Mouse (Mus musculus) liver, embryonic 11.5 days (tissue): Measurements from ENCODE around the gene Nxnl1. TPM values are rescaled to one million over a fixed set of nuclear protein-coding genes. Genes with fewer than 3 reads are reported as not detected.

Source experiments
- ATAC-seq: fragments of 200-750 bp; cut with Nextera tagmentation; replicated peaks from 2 replicates; pipeline ENCODE4 v1.8.0; 2017; ENCODE audit warnings: moderate number of reproducible peaks, mild to moderate bottlenecking, moderate TSS enrichment, moderate library complexity; ENCODE audit not compliant: low FRiP score
- DNase-seq: peaks from one replicate; pipeline ENCODE4 v3.0.0-alpha.2; 2017; ENCODE audit warnings: low spot score
- H3K27ac ChIP-seq: fragments of 300-500 bp; sonication (generic); 2 replicates; pipeline ENCODE4 v1.5.1; 2014; ENCODE audit warnings: mild to moderate bottlenecking, low read depth, low read length, control low read depth
- H3K27me3 ChIP-seq: fragments of 300-500 bp; sonication (generic); replicated peaks from 2 replicates; pipeline ENCODE4 v1.6.1; 2014; ENCODE audit warnings: low read length, mixed read lengths; ENCODE audit not compliant: control insufficient read depth, insufficient read depth
- H3K36me3 ChIP-seq: fragments of 300-500 bp; sonication (generic); 2 replicates; pipeline ENCODE4 v1.6.1; 2014; ENCODE audit warnings: mild to moderate bottlenecking, low read length, moderate library complexity, mixed read lengths; ENCODE audit not compliant: control insufficient read depth, insufficient read depth
- H3K4me1 ChIP-seq: fragments of 300-500 bp; sonication (generic); replicated peaks from 2 replicates; pipeline ENCODE4 v1.6.1; 2014; ENCODE audit warnings: low read length, mixed read lengths; ENCODE audit not compliant: control insufficient read depth, insufficient read depth
- H3K4me2 ChIP-seq: fragments of 300-500 bp; sonication (generic); 2 replicates; pipeline ENCODE4 v1.6.1; 2014; ENCODE audit warnings: mild to moderate bottlenecking, control low read depth, moderate library complexity
- H3K4me3 ChIP-seq: fragments of 300-500 bp; sonication (generic); 2 replicates; pipeline ENCODE4 v1.5.1; 2014; ENCODE audit warnings: low read depth, low read length, control low read depth
- H3K9ac ChIP-seq: fragments of 300-500 bp; sonication (generic); 2 replicates; pipeline ENCODE4 v1.6.1; 2014; ENCODE audit warnings: low read depth, low read length, control low read depth
- H3K9me3 ChIP-seq: fragments of 300-500 bp; sonication (generic); 2 replicates; pipeline ENCODE4 v1.6.1; 2016; ENCODE audit warnings: low read length, inconsistent platforms, mixed read lengths; ENCODE audit not compliant: control insufficient read depth
- WGBS: fragments of 180-500 bp; shearing (Covaris S2); extraction: QIAGEN DNeasy Blood & Tissue Kit; methylation state at CpG from one replicate; pipeline ENCODE4 v1.1.7; 2014; 5-methylcytosine and 5-hydroxymethylcytosine counted together
- polyA plus RNA-seq: library from polyadenylated mRNA; unstranded; fragments of >200 nt; fragmentation: Nextera tagmentation; extraction: Ambion mirVana; gene quantifications from 2 replicates; pipeline ENCODE4 v1.2.1, GENCODE M21; 2014

Nxnl1 gene
- 0.23 and 0.30 TPM in 2 replicates for polyA plus RNA-seq

GRCm38 (mm10) chr8:71566501-71566900, at the start of gene Nxnl1:
Nxnl1 (minus strand) TSS chr8:71566601.
- 66% methylated on average over 3 of the region's 3 CpGs for WGBS
- Histone ChIP-seq H3K27ac (no peak within 1 kb of the TSS), H3K9ac (no peak within 1 kb of the TSS), H3K9me3 (no peaks in the 10 kb centered on the region), H3K4me1 (peaks cover 11% of the 10 kb centered on the region), H3K4me3 (no peak within 1 kb of the TSS), H3K27me3 (peaks cover 16% of the 10 kb centered on the region), H3K36me3 (no peaks in the 10 kb centered on the region), H3K4me2 (no peak within 1 kb of the TSS)
- DNase-seq (no peak), ATAC-seq (no peak)

- H3K9me3 ChIP-seq: no peaks in the 10 kb centered on the region
- no peak overlapping the region; the same call in 1 of the 2 replicates for H3K4me3 ChIP-seq
- no peak overlapping the region for H3K4me2 ChIP-seq
- H3K4me1 ChIP-seq: peaks cover 13% of the 10 kb centered on the region
- peak overlapping the region; percentile 43; the same call in 1 of the 2 replicates for H3K27ac ChIP-seq
- H3K36me3 ChIP-seq: peaks cover 31% of the 10 kb centered on the region
- no peak for ATAC-seq
- WGBS: 34% methylated on average over 4 of the region's 4 CpGs
- H3K9ac ChIP-seq: no peak overlapping the region; the same call in 1 of the 2 replicates
- no peak for DNase-seq
- H3K27me3 ChIP-seq: no peaks in the 10 kb centered on the region
These were observed 47.0 kb upstream of the Nxnl1 start for GRCm38 (mm10) chr8:71613418-71613817.

- peak overlapping the region; percentile 89 for H3K9ac ChIP-seq
- H3K27ac ChIP-seq: no peak overlapping the region
- H3K4me3 ChIP-seq: peak overlapping the region; percentile 97
- H3K36me3 ChIP-seq: peaks cover 18% of the 10 kb centered on the region
- ATAC-seq (no peak), DNase-seq (no peak)
- WGBS: 37% methylated on average over 5 of the region's 5 CpGs
- H3K9me3 ChIP-seq: no peaks in the 10 kb centered on the region
- peak overlapping the region; percentile 95 for H3K4me2 ChIP-seq
- H3K4me1 ChIP-seq: peaks cover 13% of the 10 kb centered on the region
- H3K27me3 ChIP-seq: no peaks in the 10 kb centered on the region
These were observed 45.7 kb upstream of the Nxnl1 start for GRCm38 (mm10) chr8:71612141-71612540.

- Histone ChIP-seq H3K4me2 (peak within 1 kb of the TSS; percentile 95), H3K27ac (peak within 1 kb of the TSS; percentile 79), H3K27me3 (no peaks in the 10 kb centered on the region), H3K9me3 (no peaks in the 10 kb centered on the region), H3K36me3 (peaks cover 10% of the 10 kb centered on the region), H3K9ac (peak within 1 kb of the TSS; percentile 89), H3K4me1 (peaks cover 13% of the 10 kb centered on the region), H3K4me3 (peak within 1 kb of the TSS; percentile 97)
- peak; percentile 90 for DNase-seq
- under 1% methylated on average over 82 of the region's 82 CpGs for WGBS
- peak; percentile 99 for ATAC-seq
These were observed 44.6 kb upstream of the Nxnl1 start, which contains the start of gene Colgalt1 for GRCm38 (mm10) chr8:71610822-71611651. Colgalt1 (plus strand) TSS chr8:71610998.

DNA sequence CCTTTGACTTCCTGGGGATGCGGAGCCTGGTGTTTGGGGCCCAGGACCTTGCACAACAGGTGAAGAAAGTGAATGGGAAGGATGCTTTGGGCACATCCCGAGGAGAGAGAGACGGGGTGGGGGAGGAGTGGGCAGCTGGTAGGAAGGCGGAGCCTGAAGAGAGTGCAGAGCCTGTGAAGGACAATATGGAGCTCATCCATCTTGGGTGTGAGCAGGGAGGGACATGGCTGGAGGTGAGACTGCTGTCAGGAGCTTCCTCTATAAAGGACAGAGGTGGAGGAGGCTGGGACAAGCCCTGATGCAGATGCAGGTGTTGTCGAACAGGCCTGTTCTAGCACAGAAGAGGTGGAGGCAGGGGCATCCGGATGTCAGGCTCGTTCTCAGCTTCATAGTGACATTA, 37.6 kb upstream of the Nxnl1 start:
- no peaks in the 10 kb centered on the region for H3K36me3 ChIP-seq
- 60% methylated on average over 7 of the region's 7 CpGs for WGBS
- ATAC-seq (no peak), DNase-seq (no peak)
- no peak overlapping the region for H3K9ac ChIP-seq
- no peaks in the 10 kb centered on the region for H3K9me3 ChIP-seq
- no peak overlapping the region for H3K4me3 ChIP-seq
- H3K27me3 ChIP-seq: peaks cover 46% of the 10 kb centered on the region
- peaks cover 14% of the 10 kb centered on the region for H3K4me1 ChIP-seq
- H3K4me2 ChIP-seq: no peak overlapping the region
- no peak overlapping the region for H3K27ac ChIP-seq

- WGBS: 6% methylated on average over 32 of the region's 32 CpGs
- H3K9me3 ChIP-seq: no peaks in the 10 kb centered on the region
- no peak overlapping the region for H3K9ac ChIP-seq
- H3K36me3 ChIP-seq: no peaks in the 10 kb centered on the region
- peak; percentile 67 for DNase-seq
- peak overlapping the region; percentile 36 for H3K4me3 ChIP-seq
- peaks cover 46% of the 10 kb centered on the region for H3K27me3 ChIP-seq
- ATAC-seq: peak; percentile 56
- H3K4me2 ChIP-seq: peak overlapping the region; percentile 68
- no peak overlapping the region for H3K27ac ChIP-seq
- H3K4me1 ChIP-seq: peaks cover 14% of the 10 kb centered on the region
These were observed 36.4 kb upstream of the Nxnl1 start for GRCm38 (mm10) chr8:71602666-71603334.

DNA sequence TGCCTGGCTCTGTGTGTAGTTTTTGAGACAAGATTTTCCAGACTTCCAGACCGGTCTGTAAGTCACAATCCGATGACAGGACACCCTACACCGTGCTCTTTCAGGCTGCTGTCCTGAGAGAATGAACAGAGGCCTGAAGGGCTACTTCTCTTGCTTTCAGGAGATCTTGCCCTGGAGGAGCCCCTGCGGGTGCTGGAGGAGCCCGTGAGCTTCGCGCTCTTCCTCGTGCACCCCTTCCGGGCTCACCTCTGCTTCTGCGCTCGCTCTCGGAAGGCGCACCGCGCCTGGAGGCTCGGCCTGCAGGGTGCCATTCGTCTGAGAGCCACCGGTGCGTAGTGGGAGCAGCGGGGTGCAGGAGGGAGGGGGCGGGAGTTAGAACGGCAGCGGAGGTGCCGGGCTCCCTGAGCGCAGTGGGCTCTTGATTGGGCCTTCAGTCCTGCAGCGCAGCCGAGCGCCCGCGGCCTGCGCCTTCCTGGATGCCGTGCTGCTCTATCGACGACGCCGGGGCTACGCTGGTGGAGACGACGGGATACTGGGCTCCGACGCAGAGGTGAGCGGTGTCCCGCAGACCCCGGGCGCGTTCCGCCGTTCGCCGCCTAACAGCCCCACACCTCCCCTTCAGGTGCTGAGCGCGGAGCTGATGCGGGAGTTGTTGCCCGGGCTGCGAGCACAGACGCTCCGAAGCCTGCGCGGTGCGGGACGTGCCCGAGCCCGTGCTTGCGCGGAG, 35.7 kb upstream of the Nxnl1 start:
- no peaks in the 10 kb centered on the region for H3K9me3 ChIP-seq
- H3K27me3 ChIP-seq: peaks cover 46% of the 10 kb centered on the region
- peak overlapping the region; percentile 68 for H3K4me2 ChIP-seq
- H3K27ac ChIP-seq: no peak overlapping the region
- H3K4me3 ChIP-seq: peak overlapping the region; percentile 36
- DNase-seq: peak; percentile 49
- H3K36me3 ChIP-seq: no peaks in the 10 kb centered on the region
- H3K4me1 ChIP-seq: peaks cover 14% of the 10 kb centered on the region
- no peak overlapping the region for H3K9ac ChIP-seq
- peak; percentile 13; the same call in 1 of the 2 replicates for ATAC-seq
- WGBS: 5% methylated on average over 63 of the region's 65 CpGs

DNA sequence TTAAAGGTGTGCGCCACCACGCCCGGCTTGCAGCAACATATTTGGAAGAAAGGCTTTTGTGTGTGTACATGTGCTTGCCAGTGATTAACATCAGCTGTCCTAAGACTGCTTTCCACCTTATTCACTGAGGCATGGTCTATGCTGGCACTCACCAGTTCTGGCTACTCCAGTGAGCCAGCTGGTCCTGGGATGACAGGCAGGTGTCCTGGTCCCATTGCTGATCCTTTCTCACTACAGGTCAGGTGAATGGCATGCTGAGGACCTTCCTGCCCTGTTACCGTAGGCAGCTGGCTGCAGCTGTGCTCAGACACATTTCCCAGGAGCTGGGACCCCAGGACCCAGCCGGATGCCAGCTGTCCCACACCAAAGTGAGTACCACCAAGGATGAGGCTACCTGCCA, 32.4 kb upstream of the Nxnl1 start:
- DNase-seq: no peak
- Histone ChIP-seq H3K4me2 (no peak overlapping the region), H3K9me3 (no peaks in the 10 kb centered on the region), H3K9ac (no peak overlapping the region), H3K4me3 (no peak overlapping the region), H3K27me3 (peaks cover 39% of the 10 kb centered on the region), H3K27ac (no peak overlapping the region), H3K36me3 (no peaks in the 10 kb centered on the region), H3K4me1 (peaks cover 16% of the 10 kb centered on the region)
- 88% methylated on average over 5 of the region's 5 CpGs for WGBS
- ATAC-seq: no peak
